Mouse (Mus musculus) MEL (cell line): ENCODE results near the gene Esam. TPM values are rescaled to one million over a fixed set of nuclear protein-coding genes. Genes with fewer than 3 reads are reported as not detected.

Source experiments
- DNase-seq: peaks from one replicate; pipeline ENCODE4 v3.0.0; 2011; ENCODE audit warnings: low read depth, low spot score
- H3K27ac ChIP-seq: 2 replicates; pipeline ENCODE4 v1.5.1; 2012; ENCODE audit warnings: low read depth, mild to moderate bottlenecking, control low read depth, low read length, moderate library complexity; ENCODE audit not compliant: control insufficient read depth
- H3K27me3 ChIP-seq, 2 experiments: fragments of 150-350 bp in 1 of 2; sonication (generic) in 1 of 2; 2 replicates each; pipeline ENCODE4 v1.6.1; 2012; ENCODE audit warnings: low read length in 2 of 2, mild to moderate bottlenecking in 2 of 2, improper control_type of control experiment in 1 of 2, moderate library complexity in 1 of 2; ENCODE audit not compliant: insufficient read depth in 2 of 2, control insufficient read depth in 1 of 2
- H3K36me3 ChIP-seq, 2 experiments: 2 replicates each; pipeline ENCODE4 v1.6.1; 2012 to 2014; ENCODE audit warnings: low read length in 2 of 2, improper control_type of control experiment in 1 of 2, inconsistent platforms in 1 of 2, mild to moderate bottlenecking in 1 of 2; ENCODE audit not compliant: insufficient read depth in 2 of 2, control insufficient read depth in 1 of 2
- H3K4me1 ChIP-seq, 2 experiments: fragments of 150-350 bp in 1 of 2; sonication (generic) in 1 of 2; 2 replicates each; pipeline ENCODE4 v1.6.1; 2012; ENCODE audit warnings: low read length in 2 of 2, improper control_type of control experiment in 1 of 2, mild to moderate bottlenecking in 1 of 2; ENCODE audit not compliant: insufficient read depth in 2 of 2, control insufficient read depth in 1 of 2
- H3K4me3 ChIP-seq, 2 experiments: fragments of 150-350 bp in 1 of 2; sonication (generic) in 1 of 2; 2 replicates each; pipeline ENCODE4 v1.5.1; 2012; ENCODE audit warnings: low read depth in 2 of 2, low read length in 2 of 2, mild to moderate bottlenecking in 2 of 2, moderate library complexity in 2 of 2, control low read depth in 1 of 2, improper control_type of control experiment in 1 of 2; ENCODE audit not compliant: control insufficient read depth in 1 of 2, insufficient read depth in 1 of 2
- H3K79me2 ChIP-seq: 2 replicates; pipeline ENCODE4 v1.6.1; 2012; ENCODE audit warnings: mild to moderate bottlenecking, low read length, moderate library complexity; ENCODE audit not compliant: control insufficient read depth, poor library complexity, insufficient read depth
- H3K9ac ChIP-seq: 2 replicates; pipeline ENCODE4 v1.6.1; 2012; ENCODE audit warnings: low read depth, mild to moderate bottlenecking, control low read depth, low read length, moderate library complexity; ENCODE audit not compliant: control insufficient read depth, poor library complexity, severe bottlenecking
- H3K9me3 ChIP-seq: fragments of 150-350 bp; sonication (generic); replicated peaks from 2 replicates; pipeline ENCODE4 v1.6.1; 2012; ENCODE audit warnings: mild to moderate bottlenecking, low read length, improper control_type of control experiment, moderate library complexity; ENCODE audit not compliant: insufficient read depth
- BHLHE40 ChIP-seq: IDR thresholded peaks from 2 replicates; pipeline ENCODE4 v1.6.1; 2012; ENCODE audit warnings: low read depth, mild to moderate bottlenecking, inconsistent platforms, low read length, improper control_type of control experiment, borderline replicate concordance
- CHD1 ChIP-seq: IDR thresholded peaks from 2 replicates; pipeline ENCODE4 v1.6.1; 2012; ENCODE audit warnings: low read depth, mild to moderate bottlenecking, inconsistent platforms, low read length, improper control_type of control experiment
- E2F4 ChIP-seq: IDR thresholded peaks from 2 replicates; pipeline ENCODE4 v1.6.1; 2011; ENCODE audit warnings: low read depth, low read length, improper control_type of control experiment, borderline replicate concordance
- ELF1 ChIP-seq: IDR thresholded peaks from 2 replicates; pipeline ENCODE4 v1.6.1; 2014; ENCODE audit warnings: low read depth, mild to moderate bottlenecking, inconsistent platforms, low read length, improper control_type of control experiment, moderate library complexity
- EP300 ChIP-seq, 2 experiments: IDR thresholded peaks; 2 replicates each; pipeline ENCODE4 v1.6.1; 2011; ENCODE audit warnings: improper control_type of control experiment in 2 of 2, low read length in 2 of 2, low read depth in 1 of 2, mild to moderate bottlenecking in 1 of 2
- GABPA ChIP-seq: IDR thresholded peaks from 2 replicates; pipeline ENCODE4 v1.6.1; 2012; ENCODE audit warnings: low read depth, mild to moderate bottlenecking, inconsistent platforms, low read length, improper control_type of control experiment, moderate library complexity
- HCFC1 ChIP-seq: IDR thresholded peaks from 2 replicates; pipeline ENCODE4 v1.6.1; 2012; ENCODE audit warnings: low read depth, mild to moderate bottlenecking, inconsistent platforms, low read length, improper control_type of control experiment, moderate library complexity
- JUND ChIP-seq: IDR thresholded peaks from 2 replicates; pipeline ENCODE4 v1.6.1; 2011; ENCODE audit warnings: low read depth, mild to moderate bottlenecking, improper control_type of control experiment, low read length
- MAFK ChIP-seq: IDR thresholded peaks from 2 replicates; pipeline ENCODE4 v1.6.1; 2011; ENCODE audit warnings: low read depth, mild to moderate bottlenecking, low read length, improper control_type of control experiment, borderline replicate concordance
- MAX ChIP-seq: IDR thresholded peaks from 2 replicates; pipeline ENCODE4 v1.6.1; 2011; ENCODE audit warnings: low read length, improper control_type of control experiment
- MAZ ChIP-seq: IDR thresholded peaks from 2 replicates; pipeline ENCODE4 v1.6.1; 2012; ENCODE audit warnings: low read depth, mild to moderate bottlenecking, inconsistent platforms, low read length, improper control_type of control experiment
- MYC ChIP-seq: IDR thresholded peaks from 2 replicates; pipeline ENCODE4 v1.6.1; 2011; ENCODE audit warnings: low read depth, mild to moderate bottlenecking, low read length, improper control_type of control experiment, moderate library complexity
- NELFE ChIP-seq: IDR thresholded peaks from 2 replicates; pipeline ENCODE4 v1.6.1; 2011; ENCODE audit warnings: low read depth, low read length, improper control_type of control experiment
- POLR2A ChIP-seq, 2 experiments: IDR thresholded peaks; 2 replicates each; pipeline ENCODE4 v1.6.1; 2011 to 2012; ENCODE audit warnings: low read length in 2 of 2, mild to moderate bottlenecking in 2 of 2, control low read depth in 1 of 2, improper control_type of control experiment in 1 of 2, low read depth in 1 of 2, moderate library complexity in 1 of 2; ENCODE audit not compliant: control insufficient read depth in 1 of 2, insufficient read depth in 1 of 2, poor library complexity in 1 of 2
- POLR2AphosphoS2 ChIP-seq: IDR thresholded peaks from 2 replicates; pipeline ENCODE4 v1.6.1; 2011; ENCODE audit warnings: low read length, improper control_type of control experiment
- RAD21 ChIP-seq: IDR thresholded peaks from 2 replicates; pipeline ENCODE4 v1.6.1; 2011; ENCODE audit warnings: mild to moderate bottlenecking, low read depth, low read length, improper control_type of control experiment
- RCOR1 ChIP-seq: IDR thresholded peaks from 2 replicates; pipeline ENCODE4 v1.6.1; 2012; ENCODE audit warnings: low read depth, mild to moderate bottlenecking, inconsistent platforms, low read length, improper control_type of control experiment
- SMC3 ChIP-seq: IDR thresholded peaks from 2 replicates; pipeline ENCODE4 v1.6.1; 2011; ENCODE audit warnings: low read depth, low read length, improper control_type of control experiment
- TAL1 ChIP-seq: IDR thresholded peaks from 2 replicates; pipeline ENCODE4 v1.6.1; 2012; ENCODE audit warnings: mild to moderate bottlenecking, inconsistent platforms, low read length, moderate library complexity, mixed read lengths
- TBP ChIP-seq: IDR thresholded peaks from 2 replicates; pipeline ENCODE4 v1.8.0; 2011; ENCODE audit warnings: low read depth, low read length, improper control_type of control experiment
- USF1 ChIP-seq: IDR thresholded peaks from 2 replicates; pipeline ENCODE4 v1.6.1; 2014; ENCODE audit warnings: low read depth, mild to moderate bottlenecking, inconsistent platforms, low read length, improper control_type of control experiment, moderate library complexity
- USF2 ChIP-seq, 2 experiments: IDR thresholded peaks; 2 replicates each; pipeline ENCODE4 v1.6.1; 2011 to 2012; ENCODE audit warnings: improper control_type of control experiment in 2 of 2, low read length in 2 of 2, borderline replicate concordance in 1 of 2, inconsistent platforms in 1 of 2, low read depth in 1 of 2, mild to moderate bottlenecking in 1 of 2; ENCODE audit not compliant: insufficient read depth in 1 of 2
- ZMIZ1 ChIP-seq: IDR thresholded peaks from 2 replicates; pipeline ENCODE4 v1.6.1; 2012; ENCODE audit warnings: low read depth, mild to moderate bottlenecking, inconsistent platforms, low read length, improper control_type of control experiment, moderate library complexity
- ZNF384 ChIP-seq: IDR thresholded peaks from 2 replicates; pipeline ENCODE4 v1.6.1; 2012; ENCODE audit warnings: low read depth, mild to moderate bottlenecking, inconsistent platforms, low read length, improper control_type of control experiment
- polyA plus RNA-seq, 2 experiments: library from polyadenylated mRNA; stranded (reverse) in 1 of 2; unstranded in 1 of 2; fragments of >175 nt in 1 of 2; fragments of >200 nt in 1 of 2; gene quantifications; 2 replicates each; pipeline versions ENCODE4 v1.2.1 to v1.2.4; 2012; ENCODE audit warnings: low replicate concordance in 2 of 2, low read depth in 1 of 2; ENCODE audit not compliant: insufficient read length in 2 of 2, insufficient read depth in 1 of 2, missing spikeins in 1 of 2
- total RNA-seq: library from RNA; depleted of rRNA; stranded (reverse); fragments of 300-350 nt; gene quantifications from 2 replicates; pipeline ENCODE4 v1.2.3, GENCODE M21; 2012

Esam gene
- total and polyA plus RNA-seq, 3 experiments, result 0.23 to 0.89 TPM; not detected in 1

DNA sequence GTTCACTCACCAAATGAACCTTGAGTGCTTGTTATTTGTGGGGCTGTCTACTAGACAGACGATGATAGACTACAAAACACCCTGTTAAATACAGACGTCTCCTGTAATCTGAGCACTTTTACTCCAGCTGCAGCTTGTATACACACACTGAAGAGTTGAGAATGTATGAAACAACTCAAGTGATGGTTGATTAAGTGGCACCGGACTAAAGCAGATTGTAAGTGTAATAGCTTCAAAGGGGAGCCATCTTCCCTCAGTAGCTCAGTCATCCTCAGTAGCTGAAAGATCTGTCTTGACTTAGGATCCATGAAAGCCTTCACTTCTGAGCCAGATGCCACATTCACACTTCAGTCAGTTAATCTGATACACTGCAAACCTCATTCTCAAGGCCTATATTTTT lies 32.1 kb upstream of the Esam start:
- Histone ChIP-seq H3K27ac (no peak overlapping the region), H3K9me3 (no peaks in the 10 kb centered on the region), H3K79me2 (peaks cover 28% of the 10 kb centered on the region), H3K27me3 (no peaks in the 10 kb centered on the region), H3K36me3 (peaks cover 0 to 6% of the 10 kb centered on the region in 2 experiments; a peak in 3 of 4 replicates), H3K9ac (no peak overlapping the region), H3K4me1 (no peaks in the 10 kb centered on the region; a peak in 1 of 4 replicates)
- DNase-seq, result no peak
- no peak for TF ChIP-seq RAD21
- no peak for TF ChIP-seq EP300 (IDR thresholded peaks at IDR 0.05; ENCODE audit: low read depth in 1 of 2, low read length in 2 of 2)
- TF ChIP-seq MYC, result no peak
- no peak for TF ChIP-seq MAX
- TF ChIP-seq POLR2A (IDR thresholded peaks at IDR 0.05; ENCODE audit: control insufficient read depth in 1 of 2, insufficient read depth in 1 of 2, low read depth in 1 of 2, low read length in 2 of 2, poor library complexity in 1 of 2), result no peak
- no peak for TF ChIP-seq MAFK
- TF ChIP-seq HCFC1, result no peak
- TF ChIP-seq CHD1, result no peak
- no peak for TF ChIP-seq USF1
- no peak for TF ChIP-seq ELF1
- no peak for TF ChIP-seq TAL1
- TF ChIP-seq JUND, result no peak
- TF ChIP-seq GABPA, result no peak
- TF ChIP-seq TBP, result no peak
- TF ChIP-seq NELFE, result no peak
- TF ChIP-seq MAZ, result no peak
- no peak for TF ChIP-seq BHLHE40
- TF ChIP-seq, all 39 proteins: peak for 0
- H3K4me3 ChIP-seq, result no peak overlapping the region

- TF ChIP-seq MYC (no peak), SMC3 (no peak), ELF1 (no peak), CHD1 (no peak), TAL1 (no peak), HCFC1 (no peak), USF2 (IDR thresholded peaks at IDR 0.05; ENCODE audit: borderline replicate concordance in 1 of 2, insufficient read depth in 1 of 2, low read depth in 1 of 2, low read length in 2 of 2) (no peak), TBP (no peak), MAZ (no peak), ZMIZ1 (no peak), POLR2AphosphoS2 (no peak), E2F4 (no peak), RCOR1 (no peak), USF1 (no peak), ZNF384 (no peak)
- no peak overlapping the region for H3K4me3 ChIP-seq
- no peak for DNase-seq
- peaks cover 24% of the 10 kb centered on the region for H3K79me2 ChIP-seq
- no peaks in the 10 kb centered on the region; a peak in 1 of 4 replicates for H3K4me1 ChIP-seq
- H3K9me3 ChIP-seq, result no peaks in the 10 kb centered on the region
- H3K27me3 ChIP-seq, result no peaks in the 10 kb centered on the region
- H3K27ac ChIP-seq, result no peak overlapping the region
- H3K36me3 ChIP-seq, result peaks cover 0 to 2% of the 10 kb centered on the region in 2 experiments; a peak in 3 of 4 replicates
- no peak overlapping the region for H3K9ac ChIP-seq
Observed at GRCm38 (mm10) chr9:37496325-37496724, 31.6 kb upstream of the Esam start.
